Mouse (Mus musculus): ENCODE data around the gene Fam129a.

Fam129a gene

DNA sequence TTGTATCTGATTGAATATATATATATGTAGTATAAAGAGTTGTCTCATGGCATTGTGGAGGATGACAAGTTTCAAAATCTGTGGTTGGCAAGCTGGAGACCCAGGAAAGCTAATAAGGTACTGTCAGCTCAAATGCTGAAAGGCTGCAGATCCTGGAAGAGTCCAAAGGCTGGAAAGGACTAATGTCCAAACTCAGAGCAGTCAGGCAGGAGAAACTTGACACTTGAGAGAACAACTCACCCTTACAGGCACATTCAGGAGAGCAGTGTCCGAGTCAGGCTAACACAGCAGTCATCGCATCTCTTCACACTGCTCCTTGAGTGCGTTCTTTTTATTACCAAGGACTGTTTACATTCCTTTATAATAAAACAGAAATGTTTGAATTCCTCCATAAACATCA lies 56.2 kb downstream of the Fam129a start:
- no peak for DNase-seq

DNA sequence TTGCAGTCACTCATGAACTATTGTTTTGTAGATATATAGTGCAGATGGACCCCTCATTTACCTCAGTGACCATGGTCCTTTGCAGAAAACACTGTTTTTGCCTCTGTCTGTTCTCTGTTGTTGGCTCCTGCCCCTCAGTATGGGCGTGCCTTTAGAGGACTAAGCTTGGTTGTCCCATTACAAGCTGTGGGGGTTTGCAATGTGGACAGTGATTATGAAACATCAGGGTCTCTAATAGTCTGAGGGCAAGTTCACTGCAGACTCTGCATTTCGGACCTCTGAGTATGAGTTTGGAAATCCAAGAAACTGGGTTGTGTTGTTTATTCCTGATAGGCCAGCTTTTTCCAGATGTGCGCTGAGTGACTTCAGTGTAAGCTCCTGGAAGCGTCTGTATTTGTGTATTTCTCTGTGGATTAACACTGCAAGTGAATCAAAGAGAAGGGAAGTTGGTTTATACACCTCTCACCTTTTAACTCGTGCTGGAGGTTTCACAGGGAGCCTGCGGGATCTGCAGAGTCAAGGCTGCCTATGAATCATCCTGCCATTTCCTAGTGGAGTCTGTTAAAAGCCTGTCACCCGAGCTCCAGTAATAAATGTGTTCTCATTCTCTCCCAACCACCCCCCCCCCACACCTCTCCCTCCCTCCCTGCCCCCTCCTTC lies 58.7 kb downstream of the Fam129a start:
- DNase-seq, result no peak

DNA sequence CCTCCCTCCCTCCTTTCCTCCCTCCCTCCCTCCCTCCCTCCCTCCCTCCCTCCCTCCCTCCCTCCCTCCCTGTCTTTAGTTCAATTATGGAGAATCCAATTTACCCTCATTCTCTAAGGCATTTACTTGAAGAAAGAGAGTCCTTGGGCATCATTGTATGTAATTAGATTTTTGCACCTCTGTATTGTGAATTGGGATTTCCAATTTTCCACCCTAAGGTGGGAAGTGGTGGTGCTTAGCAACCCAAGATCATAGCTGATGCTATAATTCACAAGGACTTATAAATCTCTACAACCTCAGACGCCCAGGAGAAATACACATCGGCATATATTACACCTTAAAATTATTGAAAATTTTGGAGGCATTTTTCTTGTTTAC lies 59.3 kb downstream of the Fam129a start:
- no peak for DNase-seq

DNA sequence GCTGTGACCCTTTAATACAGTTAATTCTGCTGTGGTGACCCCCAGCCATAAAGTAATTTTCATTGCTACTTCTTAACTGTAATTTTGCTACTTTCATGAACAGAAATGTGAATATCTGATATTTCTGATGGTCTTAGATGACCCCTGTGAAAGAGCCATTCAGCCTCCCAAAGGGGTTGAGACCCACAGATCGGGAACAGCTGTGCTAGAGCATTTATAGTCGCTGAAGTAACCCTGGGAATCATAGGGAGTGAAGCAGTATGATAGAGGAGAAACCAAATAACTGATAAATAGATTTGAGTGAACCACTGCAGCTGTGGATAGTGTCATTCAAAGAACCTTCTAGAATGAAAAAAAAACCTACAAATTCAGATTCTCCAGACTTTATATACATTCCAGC lies 60.1 kb downstream of the Fam129a start:
- DNase-seq, result no peak

DNA sequence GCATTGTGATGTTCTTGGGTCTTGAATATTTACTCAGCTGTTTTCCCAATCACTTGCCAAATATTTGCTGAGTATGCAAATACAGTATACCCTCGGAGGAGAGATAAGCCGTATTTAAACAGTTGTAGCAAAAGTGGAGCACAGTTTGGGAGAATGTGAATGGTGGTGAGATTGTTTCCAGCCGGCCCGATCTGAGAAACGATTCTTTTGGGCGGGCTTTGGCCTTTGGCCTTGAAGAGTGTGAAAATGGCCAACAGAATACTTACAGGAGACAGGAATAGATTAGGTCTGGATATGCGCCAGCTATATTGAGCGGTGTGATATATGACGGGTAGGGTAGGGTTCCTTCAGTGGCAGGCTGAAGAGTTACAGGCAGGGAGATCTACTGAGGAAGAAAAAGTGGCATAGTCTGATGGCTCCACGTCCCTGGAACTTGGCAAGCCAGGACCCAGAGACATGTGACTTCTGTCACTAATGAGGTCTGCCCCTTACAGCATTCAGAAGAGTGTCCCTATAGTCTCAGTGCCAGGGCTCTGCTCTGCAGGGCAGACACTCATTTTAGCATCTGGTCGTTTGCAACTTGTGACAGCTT lies 60.8 kb downstream of the Fam129a start:
- DNase-seq, result no peak

DNA sequence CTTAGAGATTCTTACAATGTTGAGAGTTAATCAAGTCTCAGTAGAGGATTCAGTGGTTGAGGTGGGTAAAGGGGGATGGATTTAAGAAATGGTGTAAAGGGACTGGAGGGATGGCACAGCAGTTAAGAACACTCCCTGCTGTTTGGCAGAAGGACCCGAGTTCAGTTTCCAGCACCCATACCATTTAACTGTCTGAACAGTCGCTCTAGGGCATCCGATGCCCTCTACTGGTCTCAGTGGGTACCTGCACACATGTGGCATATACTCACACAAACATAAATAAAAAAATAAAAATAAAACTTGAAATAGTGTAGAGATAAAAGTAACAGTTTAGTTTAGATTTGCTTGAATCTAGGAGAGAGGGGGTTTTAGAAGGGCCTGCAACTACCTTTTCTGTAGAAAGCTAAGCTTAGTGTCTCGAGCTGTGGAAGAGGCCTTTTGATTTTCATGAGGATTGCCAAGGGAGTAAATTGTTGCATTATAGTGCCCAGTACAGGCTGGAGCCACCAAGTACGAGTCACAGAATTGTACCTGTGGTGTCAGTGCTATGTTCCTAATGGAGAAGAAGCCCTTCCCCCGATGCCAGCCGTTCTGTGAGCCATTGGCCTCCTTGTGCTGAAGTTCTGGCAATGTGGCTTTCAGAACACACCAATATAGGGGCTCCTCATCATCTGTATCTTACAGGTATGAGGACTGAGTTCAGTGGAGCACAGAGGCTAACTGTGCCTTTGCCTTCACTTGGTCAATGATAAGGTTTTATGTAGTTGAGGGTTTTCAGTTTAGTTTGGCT lies 61.8 kb downstream of the Fam129a start:
- DNase-seq, result no peak

DNA sequence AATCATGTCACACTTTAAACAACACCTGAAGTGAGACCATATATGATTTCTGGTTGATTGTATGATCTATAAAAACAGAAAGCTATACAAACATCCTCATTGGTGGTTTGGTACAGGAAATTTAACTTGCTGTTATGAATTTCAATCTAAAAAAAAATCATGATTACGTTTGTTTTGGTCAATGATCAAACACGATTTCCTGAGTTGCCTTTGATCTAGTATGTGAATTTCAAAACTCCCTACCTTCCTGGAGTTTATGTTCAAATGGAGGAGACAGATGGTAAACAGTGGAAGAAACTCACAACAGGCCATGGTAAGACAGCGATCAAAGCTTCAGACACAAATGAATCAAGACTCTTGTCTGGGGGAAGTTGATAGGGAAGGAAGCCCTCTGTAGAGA lies 65.7 kb downstream of the Fam129a start:
- no peak for DNase-seq

DNA sequence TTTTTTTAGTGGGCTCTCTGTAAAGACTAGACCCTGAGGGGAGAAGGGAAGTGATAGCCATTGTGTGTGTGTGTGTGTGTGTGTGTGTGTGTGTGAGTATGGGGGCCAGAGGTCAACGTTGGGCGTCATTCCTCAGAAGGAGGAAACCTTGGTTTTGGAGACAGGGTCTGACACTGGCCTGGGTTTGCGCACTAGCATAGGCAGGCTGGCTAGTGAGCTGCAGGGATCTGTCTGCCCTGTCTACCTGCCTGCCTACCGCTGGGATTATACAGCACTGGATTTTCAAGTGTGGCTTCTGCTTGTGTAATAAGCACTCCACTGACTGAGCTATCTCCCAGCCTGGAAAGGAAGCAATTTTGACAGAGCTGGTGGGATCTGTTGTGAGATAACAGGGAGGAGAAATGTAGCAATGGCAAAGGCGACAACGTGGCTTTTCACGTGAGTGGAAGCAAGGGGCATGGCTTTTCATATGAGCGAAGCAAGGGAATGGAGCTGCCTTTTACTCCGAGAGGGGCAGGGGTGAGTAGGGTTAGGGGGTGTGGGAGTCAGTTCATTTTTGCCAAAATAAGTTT lies 66.5 kb downstream of the Fam129a start:
- no peak for DNase-seq

DNA sequence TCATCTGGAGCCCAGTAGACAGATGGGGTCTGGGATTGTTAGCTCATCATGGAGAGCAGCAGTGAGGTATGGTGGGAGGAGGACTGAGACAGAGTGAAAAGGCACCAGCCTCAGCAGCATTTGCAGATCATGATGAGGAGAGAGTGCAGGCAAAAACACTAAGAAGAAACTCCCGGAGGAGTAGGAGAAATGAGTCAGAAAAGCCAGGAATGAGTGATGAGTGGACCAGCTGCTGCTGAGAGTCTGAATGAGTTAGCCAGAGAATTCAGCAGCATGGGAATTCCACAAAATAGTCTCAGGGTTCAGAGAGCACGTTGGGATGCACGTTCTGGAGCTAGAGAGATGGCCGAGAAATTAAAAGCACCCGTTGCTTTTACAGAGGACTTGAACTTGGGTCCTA lies 67.4 kb downstream of the Fam129a start:
- DNase-seq, result no peak

DNA sequence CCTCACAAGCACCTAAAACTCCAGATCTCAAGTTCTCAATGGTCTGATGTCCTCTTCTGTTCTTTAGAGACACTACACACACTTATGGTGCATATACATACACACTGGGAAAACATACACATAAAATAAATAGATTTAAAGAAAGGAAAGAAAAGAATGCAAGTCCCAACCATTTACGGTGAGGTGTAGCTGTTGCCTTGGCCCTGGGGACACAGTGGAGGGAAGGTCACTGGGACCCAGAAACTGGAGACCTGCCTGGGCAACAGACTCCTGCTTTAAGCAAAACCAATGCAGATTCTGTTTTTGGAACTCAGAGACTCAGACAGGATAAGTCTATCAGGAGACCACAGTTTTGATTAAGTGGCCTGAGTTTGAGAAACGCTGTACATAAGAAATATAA lies 67.8 kb downstream of the Fam129a start:
- DNase-seq, result no peak

DNA sequence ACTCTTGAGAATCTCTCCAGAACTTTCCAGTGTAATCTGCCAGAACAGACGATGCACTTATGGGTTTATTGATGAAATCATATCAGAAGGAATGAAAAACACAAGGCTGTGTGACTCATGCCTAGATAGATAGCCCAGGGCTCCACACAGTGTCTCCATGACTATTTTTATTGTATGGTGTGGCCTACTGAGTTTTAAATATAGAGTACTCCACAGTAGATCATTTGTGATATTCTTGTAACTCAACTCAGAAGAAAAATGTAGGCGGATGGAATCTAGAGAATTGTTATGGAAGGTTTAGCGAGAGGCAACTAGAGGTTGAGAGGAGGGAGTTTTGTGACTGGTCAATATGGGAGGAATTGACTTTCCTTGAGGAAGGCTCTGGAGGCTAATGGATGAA lies 75.4 kb downstream of the Fam129a start:
- DNase-seq, result no peak

DNA sequence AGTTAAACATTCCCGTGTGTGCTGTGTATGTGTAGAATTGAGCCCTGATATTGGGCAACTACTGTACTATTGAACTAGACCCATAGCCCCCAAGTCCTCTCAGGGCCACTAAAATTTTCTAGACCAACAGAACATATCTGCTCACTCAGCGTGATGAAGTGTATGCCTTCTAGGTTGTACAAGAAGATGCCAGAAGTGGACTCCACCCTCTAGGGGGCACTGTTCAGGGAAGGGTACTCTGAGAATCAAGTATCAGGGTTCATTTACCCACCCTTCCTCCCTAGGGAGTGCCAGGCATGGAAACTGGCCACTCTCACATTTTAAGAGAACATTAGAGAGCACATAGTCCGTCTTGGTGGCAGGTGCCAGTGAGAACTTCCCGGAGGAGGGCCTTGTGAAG lies 77.1 kb downstream of the Fam129a start:
- DNase-seq, result no peak

DNA sequence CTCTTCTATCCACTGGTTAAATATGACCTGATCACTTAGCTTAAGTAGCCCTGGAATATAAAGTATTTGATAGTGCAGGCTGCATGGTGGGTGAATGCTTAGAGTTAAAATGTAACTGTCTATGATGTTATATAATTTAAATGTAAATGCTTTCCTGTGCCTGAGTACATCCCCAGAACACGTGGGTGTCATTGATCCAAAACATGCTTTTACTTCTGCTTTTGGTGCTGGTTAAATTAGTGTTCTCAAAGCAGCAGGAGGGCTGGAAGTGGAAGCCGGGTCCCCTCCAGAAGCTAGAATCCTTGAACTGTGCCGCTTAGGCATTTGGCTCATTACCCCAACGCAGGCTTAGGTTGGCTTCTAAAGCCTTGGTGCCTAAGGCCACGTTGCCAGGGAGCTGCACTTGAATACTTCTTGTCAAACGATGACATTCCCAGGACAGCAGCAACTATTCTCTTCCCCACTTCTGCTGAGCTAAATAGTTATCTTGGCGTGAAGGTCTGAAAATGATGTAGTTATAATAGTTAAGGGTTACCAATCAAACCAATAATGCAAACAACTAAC lies 86.1 kb downstream of the Fam129a start:
- no peak for DNase-seq

DNA sequence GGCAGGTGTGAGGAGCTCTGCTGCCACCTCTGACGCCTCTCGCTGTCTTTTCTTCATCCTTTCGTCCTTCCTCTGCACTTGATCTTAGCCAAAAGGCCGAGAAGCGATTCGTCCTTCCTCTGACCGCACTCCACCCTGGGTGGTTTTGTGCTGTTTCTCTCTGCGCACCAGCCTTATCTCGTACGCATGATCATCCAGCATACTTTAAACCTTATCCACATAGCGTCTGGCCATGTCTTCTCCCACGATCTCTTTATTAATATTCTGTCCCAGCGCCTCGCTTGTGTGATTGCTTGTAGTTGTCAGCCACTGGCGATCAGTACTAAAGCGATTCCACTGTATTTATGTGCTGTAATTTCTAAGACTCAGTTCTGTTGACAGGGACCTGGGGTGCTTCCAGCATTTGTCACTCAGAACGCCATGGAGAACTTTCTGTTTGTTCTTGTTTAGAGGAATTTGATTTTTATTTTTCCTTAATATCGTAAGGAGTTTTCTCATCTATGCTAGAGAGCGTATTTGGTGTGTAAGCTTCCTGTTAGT lies 87.4 kb downstream of the Fam129a start:
- DNase-seq, result no peak

DNA sequence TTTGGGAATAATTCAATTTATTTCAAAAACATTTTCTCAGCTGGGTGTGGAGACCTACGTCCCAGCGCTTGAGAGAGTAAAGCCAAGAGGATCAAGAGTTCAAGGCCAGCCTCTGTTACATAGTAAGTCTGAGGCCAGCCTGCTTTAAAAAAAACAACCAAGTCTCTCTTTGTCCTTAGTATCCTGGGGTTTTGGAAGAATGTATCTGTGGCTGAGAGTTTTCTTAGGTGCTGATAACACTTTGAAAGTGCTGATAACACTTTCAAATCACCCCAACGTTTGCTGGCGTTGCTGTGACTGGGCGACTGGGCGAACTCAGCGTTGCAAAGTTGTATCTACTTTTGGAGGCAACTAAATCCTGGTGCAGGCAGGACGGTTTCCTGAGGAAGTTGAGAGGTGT lies 88.7 kb downstream of the Fam129a start:
- no peak for DNase-seq

DNA sequence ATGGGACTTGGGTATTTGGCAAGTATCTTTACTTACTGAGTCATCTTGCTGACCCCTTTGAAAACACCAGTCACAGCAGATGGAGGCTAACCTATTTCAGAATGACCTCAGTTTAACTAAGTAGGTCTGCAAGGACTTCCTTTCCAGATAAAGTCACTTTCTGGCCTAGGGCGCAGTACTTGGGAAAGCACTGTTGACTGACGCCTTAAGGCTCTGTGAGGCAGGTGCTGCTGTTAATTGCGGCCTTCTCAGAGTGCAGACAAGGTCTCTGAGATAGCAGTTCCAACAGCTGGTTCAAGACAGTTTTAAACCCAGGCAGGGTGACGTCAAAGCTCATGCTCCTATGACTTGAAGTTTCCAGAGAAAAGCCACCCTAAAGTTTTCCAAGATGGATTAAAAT lies 89.3 kb downstream of the Fam129a start:
- no peak for DNase-seq

DNA sequence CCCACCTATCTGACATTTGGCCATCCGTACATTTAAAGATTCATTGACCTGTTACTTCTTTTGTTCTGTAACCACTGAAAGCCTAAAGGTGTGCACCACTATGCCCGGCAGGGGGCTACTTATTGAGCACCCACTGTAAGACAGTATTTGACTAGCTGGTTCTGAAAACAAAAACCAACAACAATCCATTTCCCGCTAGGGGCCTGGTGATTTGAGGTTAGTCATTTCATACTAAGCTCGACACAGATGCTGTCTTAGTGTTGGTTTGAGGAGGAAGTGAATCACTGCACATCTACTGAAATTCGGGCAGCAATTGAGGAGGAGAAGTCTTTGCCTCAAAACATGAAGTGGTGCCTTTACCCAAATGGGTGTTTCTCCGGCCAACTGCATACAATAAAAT lies 89.9 kb downstream of the Fam129a start:
- no peak for DNase-seq

DNA sequence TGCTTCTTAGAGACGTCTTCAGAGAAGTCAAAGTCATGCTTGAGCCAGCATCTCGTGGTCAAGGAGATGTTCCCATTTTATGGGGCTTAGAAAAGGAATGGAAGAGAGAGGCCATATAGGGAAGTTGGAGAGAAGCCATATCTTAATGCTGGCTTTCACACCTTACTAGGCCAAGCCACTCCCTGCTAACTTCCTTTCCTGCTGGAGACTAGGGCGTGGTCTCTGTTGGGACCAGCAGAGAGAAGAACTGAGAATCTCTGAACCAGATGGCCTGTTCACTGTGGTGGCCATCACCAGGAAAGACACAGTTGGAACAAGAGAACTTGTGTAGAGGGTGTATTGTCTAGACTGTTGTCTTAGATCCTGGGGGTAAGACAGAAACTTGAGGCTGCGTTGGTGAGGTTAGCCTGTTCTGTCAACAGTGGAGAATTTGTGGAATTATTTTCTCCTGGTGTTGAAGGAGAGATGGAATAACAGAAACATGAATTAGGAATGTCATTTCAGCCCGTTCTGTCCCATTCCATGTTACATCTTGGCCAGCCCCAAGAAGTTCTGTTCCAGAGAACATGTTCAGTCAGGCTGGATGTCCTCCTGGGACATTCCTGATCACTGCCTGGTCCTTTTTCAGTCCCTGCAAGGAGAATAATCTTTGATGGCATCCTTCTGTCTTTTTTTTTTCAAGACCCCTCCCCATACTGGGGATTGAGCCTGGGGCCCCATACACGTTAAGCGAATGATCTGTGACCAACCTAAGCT lies 90.9 kb downstream of the Fam129a start:
- DNase-seq, result no peak

DNA sequence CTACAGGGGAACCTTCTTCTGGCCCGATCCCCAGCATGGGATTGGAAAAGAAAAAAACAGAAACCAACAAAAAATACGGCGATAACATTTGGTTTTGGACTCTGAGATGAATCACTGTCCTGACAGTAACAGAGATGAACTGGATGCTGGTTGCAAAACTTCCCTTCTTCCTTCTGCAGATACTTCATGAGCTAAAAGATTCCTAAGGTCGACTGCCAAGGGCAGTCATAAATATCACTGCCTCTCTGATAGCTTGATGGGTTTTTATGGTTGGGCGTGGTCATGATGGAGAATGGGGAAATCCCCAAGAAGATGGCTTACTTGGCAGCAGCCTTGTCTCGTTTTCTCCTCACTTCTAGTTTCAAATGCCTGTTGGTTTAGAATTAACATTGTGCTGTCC lies 92.0 kb downstream of the Fam129a start:
- no peak for DNase-seq

DNA sequence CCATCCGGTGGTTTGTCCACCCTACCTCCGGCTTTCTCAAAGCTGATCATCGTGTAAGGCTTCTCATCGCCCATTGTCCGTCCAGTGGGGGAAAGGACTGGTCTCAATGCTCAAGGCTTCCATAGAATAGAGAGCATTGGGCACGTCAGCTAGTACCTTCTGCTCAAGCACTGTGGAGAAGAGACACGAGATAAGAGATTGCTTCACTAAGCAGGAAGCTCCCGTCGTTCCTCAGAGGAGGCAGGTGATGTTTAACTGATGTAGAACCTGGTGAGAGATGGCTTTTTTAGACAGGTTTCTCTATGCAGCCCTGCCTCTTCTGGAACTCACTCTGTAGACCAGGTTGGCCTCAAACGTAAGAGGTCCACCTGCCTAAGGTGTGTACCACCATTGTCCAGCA lies 93.4 kb downstream of the Fam129a start:
- DNase-seq, result no peak

DNA sequence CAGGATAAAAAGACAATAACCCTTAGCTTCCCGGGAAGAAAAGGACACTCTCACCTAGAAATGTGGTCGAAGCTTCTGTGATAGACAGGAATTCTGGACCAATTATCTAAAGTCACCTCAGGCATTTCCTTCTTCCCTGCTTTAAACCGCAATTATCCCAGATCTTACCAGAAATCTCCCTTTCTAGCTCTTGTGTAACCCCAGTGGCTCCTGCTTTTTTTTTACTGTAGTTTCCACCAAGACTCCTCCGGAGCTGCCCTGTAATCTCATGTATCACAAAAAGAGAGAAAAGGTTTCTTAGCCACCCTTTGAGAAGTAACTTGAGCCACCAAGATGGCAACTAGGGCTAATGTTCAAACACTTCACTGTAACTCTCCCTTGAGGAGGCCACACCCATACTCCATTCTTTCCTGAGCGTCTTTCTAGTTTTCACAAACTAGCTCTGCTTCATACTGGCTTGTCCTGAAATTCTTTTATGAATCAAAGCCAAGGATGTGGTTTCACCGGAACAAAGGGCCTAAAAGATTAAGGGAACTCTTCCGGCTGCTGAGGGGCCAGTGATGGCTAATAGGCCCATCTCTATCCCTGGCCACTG lies 93.9 kb downstream of the Fam129a start:
- DNase-seq, result no peak

DNA sequence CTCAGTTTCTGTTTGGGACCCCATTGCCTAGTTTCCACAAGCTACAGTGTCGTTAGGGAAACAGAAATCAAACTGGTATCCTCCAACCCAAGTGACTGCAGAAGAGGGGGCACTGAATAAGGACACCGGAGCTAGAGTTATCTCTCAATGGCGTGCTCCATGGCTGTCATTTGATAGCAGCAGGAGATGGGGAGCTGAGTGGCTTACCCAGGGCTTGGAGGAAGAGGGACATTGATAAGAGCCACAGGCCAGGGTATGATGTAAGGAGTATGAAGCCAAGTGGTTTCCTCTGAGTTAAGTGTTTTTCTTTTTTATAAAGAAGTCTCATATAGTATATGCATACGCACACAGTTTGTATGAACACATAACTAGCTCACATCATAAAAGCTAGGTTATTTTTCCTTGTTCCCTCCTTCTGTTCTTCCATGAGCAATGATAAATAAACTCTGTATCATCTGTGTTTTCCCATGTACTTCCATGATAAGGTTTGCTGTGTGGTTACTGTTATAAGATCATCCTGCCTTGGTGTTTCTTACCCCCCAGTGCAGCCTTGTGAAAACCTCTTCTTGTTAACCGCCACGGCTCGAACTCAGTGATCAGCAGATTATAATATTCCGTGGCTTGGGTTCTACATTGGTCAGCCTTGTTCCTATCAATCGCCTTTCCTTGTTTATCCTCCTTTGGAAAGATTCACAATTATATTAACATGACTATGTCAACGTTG lies 96.5 kb downstream of the Fam129a start:
- no peak for DNase-seq

Data from spleen, adult 18-20 months (tissue).